Mouse (Mus musculus) cerebellum, postnatal 4 days (tissue): ENCODE results near the gene Dag1.
"Not testable (repeated sequence)": the region's sequence is repeated elsewhere in the genome, so short reads cannot be mapped to it uniquely, and the experiment has no call there.

Experiments used
- DNase-seq, 2 experiments: peaks; one replicate each; pipeline ENCODE4 v3.0.0; 2022; ENCODE audit warnings: low spot score in 2 of 2, mixed read lengths in 1 of 2

Gene Dag1

GRCm38 (mm10) chr9:108263690-108264190, at the start of gene Dag1:
Dag1 (minus strand) TSS chr9:108263958.
- DNase-seq: peak; percentile 98 to 99

DNA sequence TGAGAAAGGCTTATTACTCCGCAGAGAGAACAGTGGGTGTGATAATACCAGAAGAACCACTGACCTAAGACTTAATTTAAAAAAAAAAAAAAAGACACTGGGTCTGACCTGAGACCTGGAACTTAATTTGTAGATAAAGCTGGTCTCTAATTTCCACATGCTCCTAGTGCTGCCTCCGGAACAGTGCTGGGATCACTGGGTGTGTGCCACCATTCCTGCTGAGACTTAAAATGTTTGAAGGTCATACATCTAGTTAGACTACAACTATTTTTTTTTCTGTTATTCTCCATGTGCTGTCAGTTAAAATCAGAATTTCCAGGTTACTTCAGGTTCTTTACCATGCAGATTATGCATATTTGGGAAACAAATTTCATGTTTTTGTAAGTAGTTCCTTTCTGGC, 44.4 kb upstream of the Dag1 start:
- no peak for DNase-seq

DNA sequence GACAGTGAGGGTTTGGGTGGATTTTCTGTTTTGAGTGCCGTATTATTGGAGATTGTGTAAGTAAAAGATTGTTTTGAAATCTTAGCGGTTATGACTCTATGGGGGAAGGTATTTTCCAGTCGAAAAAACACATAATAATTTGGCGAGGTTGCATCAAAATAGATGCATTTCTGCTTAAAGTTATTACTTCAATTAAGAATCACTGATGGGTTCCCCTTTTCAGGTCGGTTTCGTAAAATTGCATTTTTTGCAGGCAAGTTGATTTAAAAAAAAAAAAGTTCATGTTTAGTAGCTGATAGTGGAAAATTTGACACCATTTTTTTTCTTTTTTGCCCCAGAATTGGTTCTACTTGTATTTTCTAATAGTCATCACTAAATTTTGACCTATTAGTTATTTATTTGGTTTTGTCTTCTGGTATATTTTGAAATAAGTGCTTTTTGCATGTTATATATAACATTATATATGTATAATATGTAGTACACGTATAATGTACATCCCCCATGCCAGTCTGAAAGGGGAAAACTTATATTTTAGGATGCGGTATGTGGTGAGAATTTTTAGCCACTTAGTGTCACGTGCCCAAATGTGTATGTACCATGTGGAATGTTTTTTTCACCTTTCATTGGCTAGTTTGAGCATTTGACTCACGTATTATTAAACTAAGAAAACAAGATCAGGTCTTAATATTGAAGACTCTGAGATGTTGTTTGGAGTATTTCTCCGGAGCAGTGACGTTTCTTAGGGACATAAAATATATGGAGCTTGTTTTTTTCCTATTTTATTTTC, 43.5 kb upstream of the Dag1 start:
- no peak for DNase-seq

DNA sequence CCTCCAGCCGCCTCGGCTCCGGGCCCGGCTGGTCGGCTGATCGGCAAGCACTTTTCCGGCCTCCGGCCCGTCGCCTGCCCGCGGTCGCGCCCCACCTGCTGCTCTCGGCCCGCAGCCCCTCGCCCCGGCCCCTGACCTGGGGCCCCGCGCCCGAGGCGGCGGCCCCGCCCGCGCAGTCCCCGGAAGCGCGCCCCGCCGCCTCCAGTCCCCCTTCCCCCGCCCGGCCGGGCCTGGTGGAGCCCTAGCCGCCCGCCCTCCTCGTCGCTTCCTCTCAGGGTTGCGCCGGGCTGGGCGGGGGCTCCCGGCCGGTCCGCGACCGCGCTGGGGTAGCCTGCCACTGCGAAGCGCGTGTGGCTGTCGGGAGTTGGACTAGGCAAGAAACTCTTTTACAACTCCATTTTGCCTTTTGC, 42.8 kb upstream of the Dag1 start:
- DNase-seq: peak; percentile 38 to 72

- peak; percentile 90 to 95 for DNase-seq
Measured at GRCm38 (mm10) chr9:108305629-108306520, 42.1 kb upstream of the Dag1 start, which contains the start of the genes Rhoa and Tcta. Rhoa (plus strand) TSS chr9:108306129. Tcta (minus strand) TSS chr9:108306160.

- no peak for DNase-seq
Measured at GRCm38 (mm10) chr9:108305170-108305569, 41.4 kb upstream of the Dag1 start.

DNA sequence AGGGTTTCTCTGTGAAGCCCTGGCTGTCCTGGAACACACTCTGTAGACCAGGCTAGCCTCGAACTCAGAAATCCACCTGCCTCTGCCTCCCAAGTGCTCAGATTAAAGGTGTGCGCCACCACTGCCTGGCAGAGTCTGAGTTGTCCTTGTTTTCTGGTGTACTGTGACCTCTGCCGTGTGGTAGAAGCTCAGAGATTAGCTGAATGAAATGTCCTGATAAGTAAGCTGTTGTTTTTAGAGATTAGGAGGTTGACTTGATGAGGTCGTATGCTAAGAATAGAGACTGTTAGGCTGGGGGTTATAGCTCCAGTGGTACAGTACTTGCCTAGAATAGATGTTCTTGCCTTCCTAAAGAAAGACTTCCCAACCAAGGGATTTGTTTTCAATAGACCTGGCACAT, 41.0 kb upstream of the Dag1 start:
- no peak for DNase-seq

DNA sequence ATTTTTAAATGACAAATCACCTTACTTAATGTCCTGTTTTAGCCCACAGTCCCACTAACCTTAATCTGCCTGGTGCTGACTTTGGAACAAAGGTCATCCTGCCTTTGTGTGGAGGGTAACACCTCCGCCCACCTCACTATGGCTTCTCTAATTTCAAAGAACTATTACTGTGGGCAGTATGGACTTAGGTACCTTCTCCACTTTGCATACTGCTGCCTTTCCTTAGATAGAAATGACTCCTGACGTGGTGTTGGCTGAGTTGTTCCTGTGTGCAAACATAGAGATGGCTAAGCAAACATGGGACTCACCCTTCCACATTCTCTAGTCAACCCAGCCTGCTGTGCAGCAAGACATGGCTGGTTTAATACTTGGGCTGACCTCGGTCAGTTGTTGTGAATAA, 38.1 kb upstream of the Dag1 start:
- DNase-seq: no peak

- peak in 1 of 2 experiments; percentile 29 for DNase-seq
Measured at GRCm38 (mm10) chr9:108296453-108297355, 32.9 kb upstream of the Dag1 start, which contains the start of gene Amt. Amt (plus strand) TSS chr9:108296853.

- DNase-seq: peak in 1 of 2 experiments; percentile 9
Measured at GRCm38 (mm10) chr9:108290773-108291172, 27.0 kb upstream of the Dag1 start.

DNA sequence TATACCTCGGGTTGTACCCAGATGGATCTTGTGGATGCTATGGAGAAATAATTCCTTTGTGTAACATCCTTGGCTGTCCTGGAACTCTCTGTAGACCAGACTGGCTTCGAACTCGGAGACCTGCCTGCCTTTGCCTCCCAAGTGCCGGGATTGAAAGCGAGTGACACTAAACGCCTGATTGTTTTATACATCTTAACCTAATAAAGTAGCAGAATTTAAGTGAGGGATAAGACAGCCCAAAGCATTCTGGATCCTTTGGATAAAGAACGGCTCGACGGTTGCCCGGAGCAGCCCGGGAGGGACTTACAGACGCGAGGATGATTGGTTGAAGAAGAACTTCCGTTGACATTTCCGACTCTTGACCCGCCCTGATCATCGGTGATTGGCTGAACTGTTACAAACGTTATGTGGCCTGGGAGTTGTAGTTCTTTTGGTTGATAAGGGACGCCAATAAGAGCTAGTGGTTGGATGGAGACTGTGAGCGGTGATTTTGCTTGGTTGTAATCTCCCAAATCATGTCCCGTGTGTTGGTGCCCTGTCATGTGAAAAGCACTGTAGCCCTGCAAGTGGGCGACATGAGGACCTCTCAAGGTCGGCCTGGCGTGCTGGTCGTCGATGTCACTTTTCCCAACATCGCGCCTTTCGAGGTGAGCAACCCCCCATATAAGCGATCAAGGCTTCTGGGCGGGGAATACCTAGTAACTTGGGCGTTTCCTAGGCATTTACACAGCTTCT, 26.4 kb upstream of the Dag1 start, which contains the start of gene Nicn1:
Gene Nicn1, plus strand, starts transcription at position 414 of the 735 bp plus-strand sequence.
- DNase-seq: peak; percentile 61 to 84

DNA sequence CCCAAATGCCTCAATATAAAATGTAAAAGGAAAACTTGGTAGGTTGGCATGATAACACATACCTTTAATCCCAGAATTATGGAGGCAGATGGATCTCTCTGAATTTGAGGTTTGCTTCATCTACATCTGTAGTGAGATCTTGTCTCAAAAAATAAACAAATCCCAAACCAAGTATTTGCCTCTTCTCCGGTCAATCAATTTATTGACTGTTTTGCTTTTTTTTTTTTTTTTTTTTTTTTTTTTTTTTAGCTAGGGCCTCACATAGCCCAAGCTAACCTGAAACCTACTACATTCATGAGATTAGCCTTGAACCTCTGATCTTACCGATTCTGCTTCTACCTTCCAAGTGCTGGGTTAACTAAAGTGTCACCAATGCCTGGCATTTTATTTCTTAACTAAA, 25.6 kb upstream of the Dag1 start:
- DNase-seq: no peak

- not testable (repeated sequence) for DNase-seq
Measured at GRCm38 (mm10) chr9:108287526-108288238, 23.9 kb upstream of the Dag1 start.

GRCm38 (mm10) chr9:108284410-108284809, 20.7 kb upstream of the Dag1 start:
- peak in 1 of 2 experiments; percentile 73 for DNase-seq

DNA sequence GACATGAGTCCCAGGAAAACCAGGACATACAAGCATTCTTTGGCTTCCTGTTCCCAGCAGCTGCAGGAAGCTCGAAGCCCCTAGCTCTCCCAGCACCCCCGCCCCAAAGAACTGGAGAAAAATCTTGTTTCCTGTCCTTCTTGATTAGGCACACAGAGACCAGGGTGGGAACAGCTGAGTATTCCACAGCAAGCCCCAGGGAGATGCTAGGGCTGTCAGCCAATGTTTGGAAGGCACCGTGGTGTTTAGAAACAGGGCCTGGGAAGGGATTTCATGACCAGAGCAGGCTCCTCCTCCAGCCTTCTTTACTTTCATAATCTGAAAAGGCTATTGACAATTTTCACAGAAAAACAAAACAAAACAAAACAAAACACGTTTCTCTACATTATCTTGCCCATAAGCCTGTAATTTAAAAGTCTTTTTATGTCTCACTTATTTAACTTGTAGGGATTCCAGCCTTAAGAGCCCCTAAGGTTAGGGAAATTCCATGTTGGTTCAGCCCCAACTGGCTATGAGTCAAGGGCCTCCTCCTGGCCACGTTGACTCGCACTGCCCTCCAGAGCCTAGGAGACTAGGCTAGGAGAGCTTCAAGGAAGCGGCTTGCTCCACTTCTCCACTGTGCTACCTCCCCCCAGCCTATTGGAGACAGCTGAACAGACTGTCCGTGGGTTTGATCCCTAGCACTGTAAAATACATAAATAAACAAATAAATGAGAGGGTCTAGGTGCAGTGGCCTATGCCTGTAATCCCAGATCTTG, 16.5 kb upstream of the Dag1 start:
- DNase-seq: peak in 1 of 2 experiments; percentile 39

DNA sequence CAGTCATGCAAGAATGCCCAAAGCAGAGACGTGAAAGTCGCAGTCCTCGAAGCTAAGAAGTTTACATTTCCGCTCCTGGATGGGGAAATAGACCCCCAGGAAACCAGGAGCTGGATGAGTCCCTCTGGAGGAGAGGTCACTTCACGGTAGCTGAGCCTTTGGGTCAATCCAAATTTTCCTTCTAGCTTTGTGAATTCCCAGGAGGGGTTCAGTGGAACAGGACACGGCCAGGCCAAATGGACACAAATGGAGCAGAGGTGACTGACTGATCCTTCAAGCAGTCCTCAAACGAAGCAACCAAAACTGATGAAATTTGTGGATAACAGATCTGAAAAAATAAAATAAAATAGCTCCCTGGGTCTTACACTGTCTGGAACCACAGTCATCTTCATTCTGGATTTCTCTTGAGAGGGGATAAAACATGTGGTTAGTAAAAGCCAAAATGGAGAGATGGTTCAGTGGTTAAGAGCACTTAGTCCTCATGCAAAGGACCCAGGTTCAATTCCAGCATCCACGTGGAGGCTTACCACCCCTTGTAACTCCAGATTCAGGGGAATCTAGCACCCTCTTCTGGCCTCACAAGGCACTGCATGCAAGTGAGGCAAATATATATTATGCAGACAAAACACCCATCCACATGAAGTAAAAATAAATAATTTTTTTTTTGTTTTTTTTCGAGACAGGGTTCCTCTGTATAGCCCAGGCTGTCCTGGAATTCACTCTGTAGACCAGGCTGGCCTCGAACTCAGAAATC, 15.1 kb upstream of the Dag1 start:
- peak in 1 of 2 experiments; percentile 20 for DNase-seq

GRCm38 (mm10) chr9:108275331-108275659, 11.5 kb upstream of the Dag1 start:
- no peak for DNase-seq
